Mouse (Mus musculus) urinary bladder, adult 2 months (tissue): ENCODE measurements around the gene Kctd15. TPM values are rescaled to one million over a fixed set of nuclear protein-coding genes. Genes with fewer than 3 reads are reported as not detected.

Experiments
- DNase-seq: peaks from one replicate; pipeline ENCODE4 v3.0.0; 2022; ENCODE audit warnings: low spot score
- polyA plus RNA-seq: library from polyadenylated mRNA; depleted of rRNA; stranded (reverse); fragments of >200 nt; gene quantifications from 2 replicates; pipeline ENCODE4 v1.2.3, GENCODE M21; 2012; rRNA removed

Kctd15 gene
- polyA plus RNA-seq, 1 experiment = 67.8 TPM

DNA sequence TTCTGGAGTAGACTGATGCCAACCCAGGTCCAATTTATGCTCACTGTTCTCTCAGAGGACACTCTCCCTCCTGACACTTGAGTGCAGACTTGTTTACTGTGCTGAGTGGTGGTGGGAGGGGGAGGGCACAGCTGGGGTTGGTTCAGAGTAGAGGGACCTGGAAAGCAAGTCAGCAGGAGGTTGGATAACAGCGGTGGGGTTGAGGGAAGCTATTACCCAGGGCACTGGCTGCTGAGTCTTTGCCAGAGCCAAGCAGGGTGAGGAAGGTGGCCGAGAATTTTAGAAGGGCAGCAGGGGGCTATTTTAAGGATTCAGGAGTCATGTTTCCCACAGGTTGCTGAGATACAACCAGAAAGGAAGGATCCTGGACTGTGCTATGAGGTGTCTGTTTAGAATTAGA lies 36.1 kb downstream of the Kctd15 start:
- DNase-seq = no peak

GRCm38 (mm10) chr7:34618141-34618890 lies 38.2 kb downstream of the Kctd15 start:
- DNase-seq = no peak

DNA sequence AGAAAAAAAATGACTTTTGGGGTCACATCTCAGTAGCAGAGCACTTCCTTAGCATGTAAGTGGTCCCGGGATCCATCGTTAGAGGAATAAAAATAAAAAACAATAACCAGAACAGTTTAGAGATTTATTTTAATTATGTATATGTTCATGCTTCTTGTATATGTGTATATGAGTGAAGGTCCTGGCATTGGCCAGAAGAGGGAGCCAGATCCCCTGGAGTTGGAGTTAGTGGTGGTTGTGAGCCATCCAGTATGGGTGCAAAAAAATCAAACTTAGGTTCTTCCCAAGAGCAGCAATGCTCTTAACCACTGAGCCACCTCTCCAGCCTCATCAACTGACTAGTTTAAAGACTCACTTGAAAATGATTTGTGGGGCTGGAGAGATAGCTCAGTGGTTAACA lies 40.3 kb downstream of the Kctd15 start:
- no peak for DNase-seq

DNA sequence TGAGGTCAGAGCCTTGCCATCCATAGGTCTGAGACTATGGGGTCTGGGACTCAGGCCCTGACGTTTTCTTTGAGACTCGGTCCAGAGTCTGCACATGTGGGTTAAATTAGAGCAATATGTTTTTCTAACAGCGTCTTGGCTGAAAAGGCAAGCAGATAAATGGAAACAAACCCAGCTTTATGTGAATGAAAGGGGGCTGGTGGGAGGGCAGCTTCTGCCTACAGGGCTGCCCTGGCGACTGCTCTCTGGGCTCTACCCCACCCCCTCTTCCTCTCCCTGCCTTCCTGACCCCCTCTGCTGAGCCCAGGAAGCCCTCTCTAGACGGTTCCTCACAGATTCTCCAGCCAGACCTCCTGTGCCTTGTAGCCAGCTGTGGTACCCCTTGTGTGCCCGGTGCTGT lies 46.1 kb downstream of the Kctd15 start:
- no peak for DNase-seq

GRCm38 (mm10) chr7:34607334-34607970 lies 49.1 kb downstream of the Kctd15 start:
- DNase-seq = no peak

DNA sequence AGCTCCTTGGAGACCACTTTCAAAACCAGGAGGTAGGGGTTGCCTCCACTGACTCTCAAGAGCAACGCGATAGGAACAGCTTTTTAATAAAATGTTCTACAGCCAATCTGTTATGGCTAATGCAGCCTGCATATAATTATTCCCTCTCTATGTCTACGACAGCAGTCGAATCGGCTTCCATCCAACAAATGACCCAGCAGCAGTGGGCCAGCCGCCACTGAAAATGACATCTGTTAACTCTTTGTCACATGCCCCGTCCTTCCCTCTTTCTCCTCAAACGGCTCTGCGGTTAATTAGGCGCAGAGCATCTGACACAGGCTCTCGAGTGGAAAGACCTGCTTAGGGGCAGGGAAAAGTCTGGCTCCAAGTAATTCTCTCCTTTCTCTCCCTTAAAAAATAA lies 49.8 kb downstream of the Kctd15 start:
- no peak for DNase-seq

DNA sequence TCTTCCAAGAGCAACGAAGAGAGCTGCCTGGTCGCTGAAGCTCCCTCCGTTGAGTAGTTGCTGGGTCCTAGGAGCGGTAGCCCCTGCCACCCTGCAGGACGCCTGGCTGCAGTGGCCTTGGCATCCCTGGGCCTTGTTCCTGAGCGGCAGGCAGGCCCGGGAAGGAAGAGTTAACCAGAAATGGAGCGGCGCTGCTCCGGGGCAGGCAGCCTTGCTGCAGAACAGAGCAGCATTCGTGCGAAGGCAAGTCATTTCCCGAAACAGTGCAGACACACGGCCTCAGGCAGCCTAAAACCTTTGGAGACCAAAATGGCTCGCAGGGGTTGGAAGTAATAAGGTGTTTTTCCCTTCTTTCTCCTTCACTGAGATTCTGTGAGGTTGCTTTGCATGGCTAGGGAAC lies 50.5 kb downstream of the Kctd15 start:
- no peak for DNase-seq

DNA sequence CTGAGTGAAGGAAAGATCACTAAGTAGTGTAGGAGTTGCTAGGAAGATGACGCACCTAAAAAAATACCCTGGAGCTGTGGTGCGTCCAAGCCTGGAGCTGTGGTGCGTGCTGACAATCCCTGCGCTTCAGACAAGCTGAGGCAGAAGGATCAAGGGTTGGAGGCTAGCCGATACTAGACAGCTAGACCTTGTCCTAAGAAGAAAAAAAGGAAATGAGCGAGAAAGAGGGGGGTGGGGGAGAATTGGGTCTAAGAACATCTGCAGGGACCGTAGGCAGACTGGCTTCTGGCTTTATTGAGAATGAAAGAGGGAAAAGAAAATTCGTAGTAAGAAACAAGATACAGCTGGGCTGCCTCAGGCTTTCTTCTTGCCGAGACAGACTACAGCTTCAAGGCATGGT lies 58.0 kb downstream of the Kctd15 start:
- DNase-seq = no peak

DNA sequence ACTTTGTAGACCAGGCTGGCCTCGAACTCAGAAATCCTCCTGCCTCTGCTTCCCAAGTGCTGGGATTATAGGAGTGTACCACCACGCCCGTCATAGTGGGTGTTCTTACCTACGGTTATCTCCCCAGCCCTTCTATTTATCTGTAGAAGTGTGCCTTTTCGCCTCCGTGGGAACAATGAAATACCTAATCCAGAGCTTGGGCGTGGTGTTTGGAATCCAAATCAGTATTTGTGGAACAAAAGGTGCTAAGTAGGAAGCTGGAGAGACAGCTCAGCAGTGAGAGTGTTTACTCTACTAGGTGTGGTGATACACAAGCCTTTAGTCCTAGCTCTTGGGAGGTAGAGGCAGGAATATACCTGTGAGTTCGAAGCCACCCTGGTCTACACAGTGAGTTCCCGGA lies 58.5 kb downstream of the Kctd15 start:
- DNase-seq = no peak

- DNase-seq = no peak
Observed at GRCm38 (mm10) chr7:34596531-34597235, 59.8 kb downstream of the Kctd15 start.

DNA sequence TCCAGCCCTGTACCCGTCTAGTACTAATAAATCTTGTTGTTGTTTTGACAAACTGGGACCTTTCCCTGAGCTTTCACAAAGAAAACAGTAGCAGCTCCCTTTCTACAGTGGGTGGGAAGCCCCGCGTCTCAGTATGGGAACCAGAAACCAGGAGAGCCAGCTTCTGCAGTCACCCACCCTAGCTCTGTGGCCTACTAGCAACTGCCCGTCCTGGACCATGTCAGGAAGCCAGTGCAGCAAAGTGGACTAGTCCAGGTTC lies 61.3 kb downstream of the Kctd15 start:
- no peak for DNase-seq

DNA sequence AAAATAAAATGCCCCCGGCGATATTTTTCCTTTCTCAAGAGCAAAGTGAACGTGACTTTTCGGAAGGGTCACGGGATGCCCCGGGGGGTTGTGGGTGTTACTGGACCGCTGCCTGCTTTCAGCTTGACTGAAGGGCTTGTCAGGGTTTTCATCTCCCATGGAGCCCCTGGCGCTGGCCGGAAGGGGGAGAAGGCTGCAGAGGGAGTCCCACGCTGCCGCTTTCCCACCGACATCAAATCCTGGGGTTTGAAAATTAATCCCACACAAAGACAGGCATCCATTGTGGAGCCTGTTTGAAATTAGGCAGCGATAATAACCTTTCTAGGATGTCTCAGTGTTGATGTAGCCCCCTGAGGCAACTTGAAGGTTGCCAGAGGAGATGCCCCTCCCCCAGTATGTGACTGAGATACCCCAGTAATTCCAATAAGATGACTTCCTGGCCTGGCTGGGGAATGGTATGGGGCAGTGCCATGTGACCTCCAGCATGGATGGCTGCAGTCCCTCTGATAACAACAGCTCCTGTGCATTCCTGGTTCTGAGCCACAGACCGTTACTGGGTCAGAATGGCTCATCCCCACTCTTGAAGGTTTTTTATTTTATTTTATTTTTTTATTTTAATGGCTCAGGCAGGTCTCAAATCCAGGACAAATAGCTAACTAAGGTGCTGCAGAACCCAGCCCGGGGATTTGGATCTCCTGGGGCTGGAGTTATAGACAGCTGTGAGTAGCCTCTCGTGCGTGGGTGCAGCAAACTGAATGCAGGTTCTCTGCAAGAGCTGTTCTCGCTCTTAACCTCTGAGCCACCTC lies 61.8 kb downstream of the Kctd15 start:
- no peak for DNase-seq

DNA sequence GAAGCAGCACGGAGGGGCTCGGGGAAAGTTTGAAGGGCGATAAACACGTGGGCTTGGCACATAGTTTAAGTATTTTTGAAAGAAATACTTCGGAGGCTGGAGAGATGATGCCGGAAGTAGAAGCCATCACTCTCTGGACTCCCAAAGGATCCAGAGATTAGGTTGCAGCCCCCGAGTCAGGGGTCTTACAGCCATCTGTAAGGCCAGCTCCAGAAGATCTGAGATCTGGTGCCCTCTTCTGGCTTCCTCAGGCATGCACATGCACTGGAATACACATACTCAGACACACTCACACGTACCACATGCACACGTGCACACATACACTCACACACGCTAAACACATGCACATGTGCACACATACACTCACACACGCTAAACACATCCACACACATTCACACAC lies 65.8 kb downstream of the Kctd15 start:
- DNase-seq = no peak

Other genes starting within 250 kb of the Kctd15 start
- gene Chst8, start 156.0 kb upstream of the Kctd15 start, polyA plus RNA-seq = 3.1 and 3.5 TPM in 2 replicates